Mouse (Mus musculus) embryonic stem cell, embryonic (primary cell): ENCODE measurements at regions not wholly inside any gene's neighbourhood (a gene's known extent, or its start where the extent isn't known, plus 50 kb on each side); places are given as distances from the start of the nearest gene placed in this dataset.

ENCODE experiments used
- CTCF ChIA-PET, 4 experiments: fragments of 300-600 bp in 2 of 4; fragments of 350-600 bp in 2 of 4; sonication (Branson Sonifier 250); formaldehyde crosslinking; loops; one replicate each; lab custom pipeline; 2022; ENCODE audit warnings: inconsistent platforms in 2 of 4; lab: Charles Lee
- POLR2A ChIA-PET, 4 experiments: fragments of 300-600 bp in 2 of 4; fragments of 350-600 bp in 2 of 4; sonication (Branson Sonifier 250); formaldehyde crosslinking; loops; one replicate each; lab custom pipeline; 2022; ENCODE audit warnings: antibody characterized with exemption in 4 of 4, inconsistent platforms in 1 of 4; lab: Charles Lee

DNA sequence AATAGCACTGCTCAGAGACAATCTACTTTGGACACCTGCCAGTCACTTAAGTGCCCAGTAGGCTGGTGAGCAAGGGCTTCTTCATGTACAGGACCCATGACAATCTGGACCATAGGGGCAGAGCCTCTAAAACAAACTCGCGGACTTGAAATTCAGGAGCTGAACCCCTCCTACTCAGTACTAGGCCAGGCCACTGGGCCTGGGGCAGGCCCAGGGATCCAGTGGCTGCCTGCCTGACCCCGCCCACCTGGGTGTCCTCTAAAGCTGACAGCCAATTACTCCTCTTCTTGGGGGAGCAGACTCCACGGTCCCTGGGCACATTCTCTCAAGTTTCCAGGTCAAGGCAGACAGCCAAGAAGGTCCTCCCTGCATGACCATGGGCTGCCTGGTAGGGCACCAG lies 78.3 kb upstream of the A730046J19Rik start:
- CTCF ChIA-PET = no interaction called here
- POLR2A ChIA-PET = no interaction called here

DNA sequence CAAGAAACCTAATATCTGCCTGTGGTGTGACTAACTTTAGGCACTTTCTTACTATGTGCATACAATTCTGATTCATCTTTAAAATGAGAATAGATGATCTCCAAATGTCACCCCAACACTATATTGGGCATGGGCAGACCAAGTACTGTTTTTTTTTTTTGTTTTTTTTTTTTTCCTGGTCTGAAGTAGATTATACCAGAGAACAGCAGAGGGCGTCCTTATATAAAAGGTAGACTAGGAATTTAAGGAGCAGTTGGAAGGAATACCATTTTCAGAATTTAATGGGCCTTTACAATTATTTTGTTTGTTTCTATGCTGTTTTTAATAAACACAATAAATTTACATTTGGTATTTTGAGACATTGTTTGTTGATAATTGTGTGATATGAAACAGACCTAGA lies 72.3 kb upstream of the A730046J19Rik start:
- POLR2A ChIA-PET = interaction anchor here in 2 of 4 experiments (0.6 kb wide), 2 partner anchors 49 to 257 kb away, joined by 3 to 5 read pairs; no protein-coding TSS in a partner anchor
- CTCF ChIA-PET = no interaction called here

GRCm38 (mm10) chrX:144098200-144098599 lies 55.3 kb upstream of the A730046J19Rik start:
- POLR2A ChIA-PET = no interaction called here
- CTCF ChIA-PET = no interaction called here
